Mouse (Mus musculus): ENCODE measurements at regions not wholly inside any gene's neighbourhood (a gene's known extent, or its start where the extent isn't known, plus 50 kb on each side); places are given as distances from the start of the nearest gene placed in this dataset.

DNA sequence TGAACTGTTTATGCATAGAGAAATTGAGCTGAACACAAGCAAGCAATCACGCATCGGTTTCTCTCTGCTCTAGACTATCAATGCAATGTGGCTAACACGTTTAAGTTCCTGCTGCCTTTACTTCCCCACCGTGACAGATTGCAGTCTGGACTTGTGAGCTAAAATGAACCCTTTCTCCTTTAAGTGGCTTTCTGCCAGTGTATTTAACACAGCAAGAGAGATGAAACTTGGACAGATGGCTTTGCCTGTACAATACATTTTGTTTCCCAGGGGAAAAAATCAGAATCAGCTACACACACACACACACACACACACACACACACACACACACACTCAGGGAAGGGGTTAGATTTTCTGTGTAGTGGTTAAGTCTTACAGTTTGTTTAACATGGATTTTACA, 206.8 kb downstream of the Sp3 start:
- H3K27ac ChIP-seq (ENCODE audit: control insufficient read depth, low read depth, low read length), result no peak overlapping the region
- no peak overlapping the region for H3K4me3 ChIP-seq (ENCODE audit: control insufficient read depth in 1 of 2, insufficient read depth in 1 of 2, low read depth in 2 of 2, low read length in 2 of 2)
- H3K79me2 ChIP-seq (ENCODE audit: control insufficient read depth, insufficient read depth, low read length, poor library complexity), result no peaks in the 10 kb centered on the region
- H3K9ac ChIP-seq (ENCODE audit: control insufficient read depth, low read depth, low read length, poor library complexity, severe bottlenecking), result no peak overlapping the region
- TF ChIP-seq POLR2AphosphoS5 (IDR thresholded peaks at IDR 0.05; ENCODE audit: borderline replicate concordance, low read depth, low read length), result no peak
- TF ChIP-seq TCF12 (IDR thresholded peaks at IDR 0.05; ENCODE audit: low read depth, low read length), result no peak
- TF ChIP-seq RAD21 (IDR thresholded peaks at IDR 0.05; ENCODE audit: low read depth, low read length), result no peak
- no peak for TF ChIP-seq TAL1 (IDR thresholded peaks at IDR 0.05; ENCODE audit: low read length)
- no peak for TF ChIP-seq USF1 (IDR thresholded peaks at IDR 0.05; ENCODE audit: low read depth, low read length)
- TF ChIP-seq BHLHE40 (IDR thresholded peaks at IDR 0.05; ENCODE audit: borderline replicate concordance, low read depth, low read length), result no peak
- no peak for TF ChIP-seq POLR2AphosphoS2 (IDR thresholded peaks at IDR 0.05; ENCODE audit: low read length)
- no peak for TF ChIP-seq ELF1 (IDR thresholded peaks at IDR 0.05; ENCODE audit: low read depth, low read length)
- no peak for TF ChIP-seq NELFE (IDR thresholded peaks at IDR 0.05; ENCODE audit: low read depth, low read length)
- TF ChIP-seq E2F4 (IDR thresholded peaks at IDR 0.05; ENCODE audit: borderline replicate concordance, low read depth, low read length), result no peak
- TF ChIP-seq MAX (IDR thresholded peaks at IDR 0.05; ENCODE audit: low read length), result no peak
- TF ChIP-seq CHD1 (IDR thresholded peaks at IDR 0.05; ENCODE audit: low read depth, low read length), result no peak
- H3K9me3 ChIP-seq (replicated peaks; ENCODE audit: insufficient read depth, low read length), result no peaks in the 10 kb centered on the region
- H3K27me3 ChIP-seq (ENCODE audit: control insufficient read depth in 1 of 2, insufficient read depth in 2 of 2, low read length in 2 of 2), result no peaks in the 10 kb centered on the region; a peak in 2 of 4 replicates
- H3K4me1 ChIP-seq (ENCODE audit: control insufficient read depth in 1 of 2, insufficient read depth in 2 of 2, low read length in 2 of 2), result no peaks in the 10 kb centered on the region
- no peak for DNase-seq (ENCODE audit: low read depth, low spot score)
- no peaks in the 10 kb centered on the region for H3K36me3 ChIP-seq (ENCODE audit: control insufficient read depth in 1 of 2, insufficient read depth in 2 of 2, low read length in 2 of 2)

DNA sequence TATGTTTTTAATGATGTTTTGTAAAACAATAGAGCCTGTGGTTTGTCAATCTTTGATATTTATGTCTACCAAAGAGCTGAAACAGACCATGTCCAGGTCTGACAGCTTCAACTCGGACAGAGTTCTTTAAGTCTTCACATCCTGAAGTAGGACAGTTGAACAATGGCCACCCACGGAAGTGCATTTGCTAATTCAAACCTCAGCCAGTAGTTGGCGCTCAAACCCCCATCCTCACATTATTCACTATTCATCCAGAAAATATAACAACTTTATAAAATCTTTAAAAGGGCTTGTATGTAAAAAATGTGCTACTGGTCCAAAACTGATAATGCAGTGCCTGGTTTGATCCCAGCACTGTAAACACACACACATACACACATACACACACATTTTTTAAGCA, 202.9 kb downstream of the Sp3 start:
- DNase-seq (ENCODE audit: low read depth, low spot score), result peak; percentile 57
- Histone ChIP-seq H3K36me3 (ENCODE audit: control insufficient read depth in 1 of 2, insufficient read depth in 2 of 2, low read length in 2 of 2) (no peaks in the 10 kb centered on the region), H3K4me3 (ENCODE audit: control insufficient read depth in 1 of 2, insufficient read depth in 1 of 2, low read depth in 2 of 2, low read length in 2 of 2) (no peak overlapping the region), H3K4me1 (ENCODE audit: control insufficient read depth in 1 of 2, insufficient read depth in 2 of 2, low read length in 2 of 2) (no peaks in the 10 kb centered on the region), H3K9me3 (replicated peaks; ENCODE audit: insufficient read depth, low read length) (no peaks in the 10 kb centered on the region), H3K9ac (ENCODE audit: control insufficient read depth, low read depth, low read length, poor library complexity, severe bottlenecking) (no peak overlapping the region), H3K27me3 (ENCODE audit: control insufficient read depth in 1 of 2, insufficient read depth in 2 of 2, low read length in 2 of 2) (peaks cover 0 to 3% of the 10 kb centered on the region in 2 experiments; a peak in 3 of 4 replicates), H3K79me2 (ENCODE audit: control insufficient read depth, insufficient read depth, low read length, poor library complexity) (no peaks in the 10 kb centered on the region), H3K27ac (ENCODE audit: control insufficient read depth, low read depth, low read length) (no peak overlapping the region)
- peak; percentile 62 to 89 (median 77) for TF ChIP-seq CTCF (IDR thresholded peaks at IDR 0.05 in 2 of 3, conservative IDR thresholded peaks at IDR 0.05 in 1 of 3; ENCODE audit: control insufficient read depth in 1 of 3, insufficient read depth in 1 of 3, low read depth in 2 of 3, low read length in 3 of 3, poor library complexity in 1 of 3, severe bottlenecking in 1 of 3)
- TF ChIP-seq ELF1 (IDR thresholded peaks at IDR 0.05; ENCODE audit: low read depth, low read length), result 0 out of 2 replicates have a peak, but pooled peaks have one; percentile 23
- TF ChIP-seq SMC3 (IDR thresholded peaks at IDR 0.05; ENCODE audit: low read depth, low read length), result peak; percentile 67
- peak; percentile 66 for TF ChIP-seq RAD21 (IDR thresholded peaks at IDR 0.05; ENCODE audit: low read depth, low read length)
- no peak for TF ChIP-seq NELFE (IDR thresholded peaks at IDR 0.05; ENCODE audit: low read depth, low read length)
- TF ChIP-seq ZC3H11A (IDR thresholded peaks at IDR 0.05; ENCODE audit: low read depth, low read length), result peak; percentile 64

Data from MEL (cell line).